Mouse (Mus musculus) liver, postnatal 0 days (tissue): Measurements from ENCODE around the gene Eri3. TPM values are rescaled to one million over a fixed set of nuclear protein-coding genes. Genes with fewer than 3 reads are reported as not detected.

Experiments used
- ATAC-seq: fragments of 200-750 bp; cut with Nextera tagmentation; 2 replicates; pipeline ENCODE4 v1.8.0; 2017; ENCODE audit warnings: mild to moderate bottlenecking, moderate library complexity
- DNase-seq: peaks from one replicate; pipeline ENCODE4 v3.0.0-alpha.2; 2016
- H3K27ac ChIP-seq: fragments of 300-500 bp; sonication (generic); 2 replicates; pipeline ENCODE4 v1.5.1; 2014; ENCODE audit warnings: antibody characterized with exemption, moderate library complexity, mild to moderate bottlenecking, low read depth
- H3K27me3 ChIP-seq: fragments of 300-500 bp; sonication (generic); 2 replicates; pipeline ENCODE4 v1.6.1; 2014; ENCODE audit warnings: low read length, control low read depth, mixed read lengths; ENCODE audit not compliant: insufficient read depth
- H3K36me3 ChIP-seq: fragments of 300-500 bp; sonication (generic); replicated peaks from 2 replicates; pipeline ENCODE4 v1.6.1; 2014; ENCODE audit warnings: mild to moderate bottlenecking, control low read depth, low read length, moderate library complexity, mixed read lengths; ENCODE audit not compliant: insufficient read depth
- H3K4me1 ChIP-seq: fragments of 300-500 bp; sonication (generic); 2 replicates; pipeline ENCODE4 v1.6.1; 2014; ENCODE audit warnings: antibody characterized with exemption, mild to moderate bottlenecking, control low read depth; ENCODE audit not compliant: insufficient read depth
- H3K4me2 ChIP-seq: fragments of 300-500 bp; sonication (generic); 2 replicates; pipeline ENCODE4 v1.6.1; 2014; ENCODE audit warnings: low read depth, mild to moderate bottlenecking, low read length, moderate library complexity, mixed read lengths
- H3K4me3 ChIP-seq: fragments of 300-500 bp; sonication (generic); 2 replicates; pipeline ENCODE4 v1.5.1; 2014; ENCODE audit warnings: low read depth, low read length
- H3K9ac ChIP-seq: fragments of 300-500 bp; sonication (generic); replicated peaks from 2 replicates; pipeline ENCODE4 v1.6.1; 2014; ENCODE audit warnings: mild to moderate bottlenecking, moderate library complexity
- H3K9me3 ChIP-seq: fragments of 300-500 bp; sonication (generic); 2 replicates; pipeline ENCODE4 v1.6.1; 2016; ENCODE audit warnings: mild to moderate bottlenecking, control low read depth, low read length, mixed read lengths
- CTCF ChIP-seq: sonication (generic); IDR thresholded peaks from 2 replicates; pipeline ENCODE4 v1.5.1; 2016; ENCODE audit warnings: antibody characterized with exemption, low read depth
- EP300 ChIP-seq: IDR thresholded peaks from 2 replicates; pipeline ENCODE4 v1.6.1; 2016; ENCODE audit warnings: antibody characterized with exemption, low read depth, mild to moderate bottlenecking
- WGBS: fragments of 180-500 bp; shearing (Covaris S2); extraction: QIAGEN DNeasy Blood & Tissue Kit; methylation state at CpG from one replicate; pipeline ENCODE4 v1.1.7; 2014; ENCODE audit not compliant: insufficient replicate concordance; 5-methylcytosine and 5-hydroxymethylcytosine counted together
- polyA plus RNA-seq: library from polyadenylated mRNA; unstranded; fragments of >200 nt; fragmentation: Nextera tagmentation; extraction: Ambion mirVana; gene quantifications from 2 replicates; pipeline ENCODE4 v1.2.1, GENCODE M21; 2015

The Eri3 gene
- polyA plus RNA-seq, 1 experiment from 2014 or later, result 27.8 TPM

- peak overlapping the region; percentile 95 for H3K4me2 ChIP-seq
- peak overlapping the region; percentile 19; the same call in 1 of the 2 replicates for H3K27ac ChIP-seq
- DNase-seq (no peak), ATAC-seq (no peak)
- peak overlapping the region; percentile 80 for H3K4me3 ChIP-seq
- H3K36me3 ChIP-seq, result peaks cover 18% of the 10 kb centered on the region; the same call in 1 of the 2 replicates
- peak overlapping the region; percentile 76 for H3K9ac ChIP-seq
- TF ChIP-seq EP300, result 0 out of 2 replicates have a peak, but pooled peaks have one; percentile 7
- no peak for TF ChIP-seq CTCF
- no peaks in the 10 kb centered on the region for H3K27me3 ChIP-seq
- H3K9me3 ChIP-seq, result no peaks in the 10 kb centered on the region
- H3K4me1 ChIP-seq, result peaks cover 10% of the 10 kb centered on the region
Observed at GRCm38 (mm10) chr4:117682463-117682862, 132.3 kb downstream of the Eri3 start.

GRCm38 (mm10) chr4:117683048-117683768, 133.0 kb downstream of the Eri3 start:
- peaks cover 10% of the 10 kb centered on the region for H3K4me1 ChIP-seq
- H3K9me3 ChIP-seq, result no peaks in the 10 kb centered on the region
- H3K27me3 ChIP-seq, result no peaks in the 10 kb centered on the region
- 64% methylated on average over 6 of the region's 6 CpGs for WGBS
- H3K4me2 ChIP-seq, result no peak overlapping the region
- peaks cover 13% of the 10 kb centered on the region; the same call in 1 of the 2 replicates for H3K36me3 ChIP-seq
- no peak for ATAC-seq
- TF ChIP-seq CTCF, result no peak
- no peak for TF ChIP-seq EP300
- no peak for DNase-seq
- no peak overlapping the region for H3K27ac ChIP-seq
- H3K9ac ChIP-seq, result no peak overlapping the region
- no peak overlapping the region for H3K4me3 ChIP-seq

- no peaks in the 10 kb centered on the region for H3K27me3 ChIP-seq
- H3K27ac ChIP-seq, result no peak overlapping the region
- H3K4me2 ChIP-seq, result no peak overlapping the region
- H3K4me3 ChIP-seq, result no peak overlapping the region
- H3K9me3 ChIP-seq, result no peaks in the 10 kb centered on the region
- 61% methylated on average over 4 of the region's 4 CpGs for WGBS
- H3K4me1 ChIP-seq, result peaks cover 6% of the 10 kb centered on the region
- DNase-seq, result no peak
- no peak for ATAC-seq
- H3K9ac ChIP-seq, result no peak overlapping the region
- TF ChIP-seq CTCF, result no peak
- no peak for TF ChIP-seq EP300
- H3K36me3 ChIP-seq, result no peaks in the 10 kb centered on the region
Observed at GRCm38 (mm10) chr4:117686354-117686753, 136.2 kb downstream of the Eri3 start.

- ATAC-seq (no peak), DNase-seq (peak; percentile 51)
- H3K4me1 ChIP-seq, result no peaks in the 10 kb centered on the region
- no peaks in the 10 kb centered on the region for H3K27me3 ChIP-seq
- H3K9ac ChIP-seq, result no peak overlapping the region
- no peaks in the 10 kb centered on the region for H3K9me3 ChIP-seq
- no peaks in the 10 kb centered on the region for H3K36me3 ChIP-seq
- TF ChIP-seq EP300, result no peak
- TF ChIP-seq CTCF, result peak; percentile 82
- H3K27ac ChIP-seq, result no peak overlapping the region
- H3K4me2 ChIP-seq, result no peak overlapping the region
- H3K4me3 ChIP-seq, result no peak overlapping the region
- 4% methylated on average over 7 of the region's 7 CpGs for WGBS
Observed at GRCm38 (mm10) chr4:117705361-117705760, 155.2 kb downstream of the Eri3 start.

- no peaks in the 10 kb centered on the region for H3K27me3 ChIP-seq
- H3K4me2 ChIP-seq, result no peak overlapping the region
- no peaks in the 10 kb centered on the region for H3K4me1 ChIP-seq
- H3K9me3 ChIP-seq, result no peaks in the 10 kb centered on the region
- no peaks in the 10 kb centered on the region for H3K36me3 ChIP-seq
- TF ChIP-seq EP300 (no peak), CTCF (no peak)
- H3K9ac ChIP-seq, result no peak overlapping the region
- H3K27ac ChIP-seq, result no peak overlapping the region
- WGBS, result 57% methylated on average over 3 of the region's 3 CpGs
- H3K4me3 ChIP-seq, result no peak overlapping the region
- DNase-seq, result no peak
- no peak for ATAC-seq
Observed at GRCm38 (mm10) chr4:117708780-117709550, 158.8 kb downstream of the Eri3 start.

GRCm38 (mm10) chr4:117712314-117712713, 162.1 kb downstream of the Eri3 start:
- Histone ChIP-seq H3K4me1 (no peaks in the 10 kb centered on the region), H3K9ac (no peak overlapping the region), H3K4me3 (no peak overlapping the region), H3K36me3 (no peaks in the 10 kb centered on the region), H3K4me2 (no peak overlapping the region), H3K9me3 (no peaks in the 10 kb centered on the region), H3K27ac (no peak overlapping the region), H3K27me3 (no peaks in the 10 kb centered on the region)
- DNase-seq (no peak), ATAC-seq (no peak)
- WGBS, result 65% methylated on average over 3 of the region's 3 CpGs
- TF ChIP-seq EP300 (no peak), CTCF (no peak)
